Mouse (Mus musculus) E14TG2a.4 (cell line): ENCODE measurements at regions not wholly inside any gene's neighbourhood (a gene's known extent, or its start where the extent isn't known, plus 50 kb on each side); places are given as distances from the start of the nearest gene placed in this dataset.

ENCODE experiments used
- H3K27me3 ChIP-seq: 2 replicates; pipeline ENCODE4 v1.6.1; 2014; ENCODE audit warnings: low read length, control low read depth; ENCODE audit not compliant: insufficient read depth
- H3K36me3 ChIP-seq: 2 replicates; pipeline ENCODE4 v1.6.1; 2014; ENCODE audit warnings: low read length, control low read depth; ENCODE audit not compliant: insufficient read depth
- H3K4me1 ChIP-seq: replicated peaks from 2 replicates; pipeline ENCODE4 v1.6.1; 2014; ENCODE audit warnings: low read depth, low read length, control low read depth
- H3K4me3 ChIP-seq: replicated peaks from 2 replicates; pipeline ENCODE4 v1.5.1; 2014; ENCODE audit warnings: mild to moderate bottlenecking, low read length
- H3K9me3 ChIP-seq: 2 replicates; pipeline ENCODE4 v1.6.1; 2014; ENCODE audit warnings: low read length, control low read depth
- CTCF ChIP-seq: conservative IDR thresholded peaks from 2 replicates; pipeline ENCODE4 v1.5.1; 2014; ENCODE audit warnings: low read length
- NANOG ChIP-seq: IDR thresholded peaks from 2 replicates; pipeline ENCODE4 v1.6.1; 2014; ENCODE audit warnings: borderline replicate concordance, low read length, mixed read lengths
- POU5F1 ChIP-seq: IDR thresholded peaks from 2 replicates; pipeline ENCODE4 v1.6.1; 2014; ENCODE audit warnings: low read length, borderline replicate concordance

GRCm38 (mm10) chr7:136132976-136133375 is 416.8 kb upstream of the Mki67 start:
- no peaks in the 10 kb centered on the region for H3K27me3 ChIP-seq
- no peak for TF ChIP-seq NANOG
- TF ChIP-seq CTCF, result no peak
- TF ChIP-seq POU5F1, result no peak
- no peak overlapping the region for H3K4me3 ChIP-seq
- H3K9me3 ChIP-seq, result no peaks in the 10 kb centered on the region
- H3K4me1 ChIP-seq, result no peaks in the 10 kb centered on the region
- H3K36me3 ChIP-seq, result no peaks in the 10 kb centered on the region

GRCm38 (mm10) chr7:136136666-136137065 is 420.5 kb upstream of the Mki67 start:
- TF ChIP-seq NANOG, result no peak
- TF ChIP-seq CTCF, result no peak
- TF ChIP-seq POU5F1, result no peak
- Histone ChIP-seq H3K9me3 (no peaks in the 10 kb centered on the region), H3K4me1 (no peaks in the 10 kb centered on the region), H3K36me3 (no peaks in the 10 kb centered on the region), H3K27me3 (no peaks in the 10 kb centered on the region), H3K4me3 (no peak overlapping the region)

- Histone ChIP-seq H3K9me3 (no peaks in the 10 kb centered on the region), H3K4me1 (no peaks in the 10 kb centered on the region), H3K4me3 (no peak overlapping the region), H3K27me3 (no peaks in the 10 kb centered on the region), H3K36me3 (no peaks in the 10 kb centered on the region)
- TF ChIP-seq POU5F1 (no peak), NANOG (no peak), CTCF (no peak)
These were observed 421.2 kb upstream of the Mki67 start for GRCm38 (mm10) chr7:136137341-136137740.

- Histone ChIP-seq H3K36me3 (no peaks in the 10 kb centered on the region), H3K27me3 (no peaks in the 10 kb centered on the region), H3K9me3 (no peaks in the 10 kb centered on the region), H3K4me1 (no peaks in the 10 kb centered on the region), H3K4me3 (no peak overlapping the region)
- TF ChIP-seq CTCF (no peak), POU5F1 (no peak), NANOG (no peak)
These were observed 421.9 kb upstream of the Mki67 start for GRCm38 (mm10) chr7:136137831-136138602.

GRCm38 (mm10) chr7:136142832-136143231 is 426.7 kb upstream of the Mki67 start:
- Histone ChIP-seq H3K36me3 (no peaks in the 10 kb centered on the region), H3K4me1 (no peaks in the 10 kb centered on the region), H3K27me3 (no peaks in the 10 kb centered on the region), H3K9me3 (no peaks in the 10 kb centered on the region), H3K4me3 (no peak overlapping the region)
- TF ChIP-seq NANOG (no peak), CTCF (peak; percentile 46), POU5F1 (no peak)

GRCm38 (mm10) chr7:136150196-136150595 is 434.0 kb upstream of the Mki67 start:
- TF ChIP-seq POU5F1, result no peak
- TF ChIP-seq NANOG, result no peak
- no peak for TF ChIP-seq CTCF
- H3K36me3 ChIP-seq, result no peaks in the 10 kb centered on the region
- peaks cover 8% of the 10 kb centered on the region; the same call in 1 of the 2 replicates for H3K4me1 ChIP-seq
- no peaks in the 10 kb centered on the region for H3K9me3 ChIP-seq
- H3K27me3 ChIP-seq, result no peaks in the 10 kb centered on the region
- H3K4me3 ChIP-seq, result no peak overlapping the region

GRCm38 (mm10) chr7:136151301-136151930 is 435.3 kb upstream of the Mki67 start:
- peaks cover 8% of the 10 kb centered on the region; the same call in 1 of the 2 replicates for H3K4me1 ChIP-seq

GRCm38 (mm10) chr7:136152470-136152869 is 436.3 kb upstream of the Mki67 start:
- peak; percentile 67 for TF ChIP-seq CTCF
- TF ChIP-seq POU5F1, result no peak
- Histone ChIP-seq H3K9me3 (no peaks in the 10 kb centered on the region), H3K36me3 (no peaks in the 10 kb centered on the region)

More at GRCm38 (mm10) chr7:136151301-136151930, 435.3 kb upstream of the Mki67 start:
- no peak overlapping the region for H3K4me3 ChIP-seq
- no peaks in the 10 kb centered on the region for H3K27me3 ChIP-seq
- TF ChIP-seq NANOG (no peak), CTCF (no peak), POU5F1 (no peak)
- H3K9me3 ChIP-seq, result no peaks in the 10 kb centered on the region
- no peaks in the 10 kb centered on the region for H3K36me3 ChIP-seq

DNA sequence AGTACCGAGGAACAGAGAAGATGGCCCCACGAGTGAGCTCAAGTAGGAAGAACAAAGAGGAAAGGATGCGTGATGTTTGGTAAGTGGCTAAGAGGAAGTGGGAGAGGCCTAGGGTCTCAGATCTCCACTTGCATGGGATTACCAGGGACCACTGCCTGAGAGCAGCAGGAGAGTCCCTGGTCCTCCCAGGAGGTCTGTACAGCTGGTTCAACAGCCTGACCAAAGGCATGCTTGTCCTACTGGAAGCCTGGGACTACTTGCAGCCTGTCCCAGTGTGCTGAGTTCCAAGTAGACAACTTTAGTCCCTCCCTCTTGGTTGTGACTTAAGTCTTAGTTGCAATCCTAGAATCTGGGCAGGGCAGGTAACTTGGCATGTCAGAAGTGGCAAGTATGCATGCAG is 437.5 kb upstream of the Mki67 start:
- Histone ChIP-seq H3K36me3 (no peaks in the 10 kb centered on the region), H3K9me3 (no peaks in the 10 kb centered on the region), H3K27me3 (no peaks in the 10 kb centered on the region), H3K4me1 (peaks cover 8% of the 10 kb centered on the region; the same call in 1 of the 2 replicates), H3K4me3 (no peak overlapping the region)
- TF ChIP-seq NANOG, result no peak
- TF ChIP-seq POU5F1, result no peak
- no peak for TF ChIP-seq CTCF

More at GRCm38 (mm10) chr7:136152470-136152869, 436.3 kb upstream of the Mki67 start:
- Histone ChIP-seq H3K4me3 (no peak overlapping the region), H3K27me3 (no peaks in the 10 kb centered on the region), H3K4me1 (peaks cover 8% of the 10 kb centered on the region; the same call in 1 of the 2 replicates)
